Mouse (Mus musculus) midbrain, postnatal 0 days (tissue): ENCODE results near the gene Tcf21. TPM values are rescaled to one million over a fixed set of nuclear protein-coding genes. Genes with fewer than 3 reads are reported as not detected.
A peak's percentile ranks its signal among the peaks of the same experiment; 100 is the strongest.

Experiments
- ATAC-seq: fragments of 200-750 bp; cut with Nextera tagmentation; 2 replicates; pipeline ENCODE4 v1.8.0; 2017; ENCODE audit warnings: moderate number of reproducible peaks, mild to moderate bottlenecking, moderate TSS enrichment, moderate library complexity; ENCODE audit not compliant: low FRiP score
- DNase-seq: peaks from one replicate; pipeline ENCODE4 v3.0.0-alpha.2; 2015; ENCODE audit warnings: low spot score
- H3K27ac ChIP-seq: fragments of 300-500 bp; sonication (generic); 2 replicates; pipeline ENCODE4 v1.5.1; 2014; ENCODE audit warnings: low read depth, mild to moderate bottlenecking, low read length, mixed read lengths
- H3K27me3 ChIP-seq: fragments of 300-500 bp; sonication (generic); 2 replicates; pipeline ENCODE4 v1.6.1; 2014; ENCODE audit warnings: low read length, control low read depth, mixed read lengths; ENCODE audit not compliant: insufficient read depth
- H3K36me3 ChIP-seq: fragments of 300-500 bp; sonication (generic); 2 replicates; pipeline ENCODE4 v1.6.1; 2014; ENCODE audit warnings: low read length, control low read depth, mixed read lengths; ENCODE audit not compliant: insufficient read depth
- H3K4me1 ChIP-seq: fragments of 300-500 bp; sonication (generic); 2 replicates; pipeline ENCODE4 v1.6.1; 2014; ENCODE audit warnings: mild to moderate bottlenecking, control low read depth, antibody characterized with exemption, low read length, mixed read lengths; ENCODE audit not compliant: insufficient read depth
- H3K4me2 ChIP-seq: fragments of 300-500 bp; sonication (generic); 2 replicates; pipeline ENCODE4 v1.6.1; 2014; ENCODE audit warnings: low read depth, mild to moderate bottlenecking, low read length, mixed read lengths; ENCODE audit not compliant: poor library complexity, severe bottlenecking
- H3K4me3 ChIP-seq: fragments of 300-500 bp; sonication (generic); 2 replicates; pipeline ENCODE4 v1.5.1; 2014; ENCODE audit warnings: low read depth, mild to moderate bottlenecking, low read length, moderate library complexity
- H3K9ac ChIP-seq: fragments of 300-500 bp; sonication (generic); replicated peaks from 2 replicates; pipeline ENCODE4 v1.6.1; 2014; ENCODE audit warnings: mild to moderate bottlenecking, low read length, moderate library complexity, mixed read lengths; ENCODE audit not compliant: poor library complexity, severe bottlenecking
- H3K9me3 ChIP-seq: fragments of 300-500 bp; sonication (generic); 2 replicates; pipeline ENCODE4 v1.6.1; 2016; ENCODE audit warnings: low read length, control low read depth
- CTCF ChIP-seq: IDR thresholded peaks from 2 replicates; pipeline ENCODE4 v1.5.1; 2016; ENCODE audit warnings: antibody characterized with exemption, mild to moderate bottlenecking
- WGBS: fragments of 180-500 bp; shearing (Covaris S2); extraction: QIAGEN DNeasy Blood & Tissue Kit; methylation state at CpG from one replicate; pipeline ENCODE4 v1.1.7; 2014; 5-methylcytosine and 5-hydroxymethylcytosine counted together
- polyA plus RNA-seq: library from polyadenylated mRNA; unstranded; fragments of >200 nt; fragmentation: Nextera tagmentation; extraction: Ambion mirVana; gene quantifications from 2 replicates; pipeline ENCODE4 v1.2.1, GENCODE M21; 2015
- total RNA-seq: library from RNA; depleted of rRNA; stranded (reverse); fragments of >200 nt; gene quantifications from 2 replicates; pipeline ENCODE4 v1.2.3, GENCODE M21; 2014

The Tcf21 gene
- total and polyA plus RNA-seq, 2 experiments from 2014 or later = not detected

- Histone ChIP-seq H3K9me3 (no peaks in the 10 kb centered on the region), H3K4me3 (no peak overlapping the region), H3K4me1 (no peaks in the 10 kb centered on the region), H3K27ac (no peak overlapping the region), H3K27me3 (peaks cover 35% of the 10 kb centered on the region), H3K9ac (no peak overlapping the region), H3K4me2 (no peak overlapping the region), H3K36me3 (no peaks in the 10 kb centered on the region)
- WGBS = 10% methylated on average over 10 of the region's 10 CpGs
- ATAC-seq (no peak), DNase-seq (no peak)
- no peak for TF ChIP-seq CTCF
Observed at GRCm38 (mm10) chr10:22844731-22845130, 24.8 kb upstream of the Tcf21 start.

- no peak overlapping the region for H3K4me2 ChIP-seq
- H3K4me1 ChIP-seq = no peaks in the 10 kb centered on the region
- H3K27me3 ChIP-seq = peaks cover 38% of the 10 kb centered on the region
- no peak overlapping the region for H3K27ac ChIP-seq
- H3K9ac ChIP-seq = no peak overlapping the region
- ATAC-seq (0 out of 2 replicates have a peak, but pooled peaks have one; percentile 23), DNase-seq (no peak)
- no peaks in the 10 kb centered on the region for H3K36me3 ChIP-seq
- H3K4me3 ChIP-seq = no peak overlapping the region
- no peak for TF ChIP-seq CTCF
- 1% methylated on average over 26 of the region's 26 CpGs for WGBS
- no peaks in the 10 kb centered on the region for H3K9me3 ChIP-seq
Observed at GRCm38 (mm10) chr10:22843440-22844361, 23.7 kb upstream of the Tcf21 start.

- no peak overlapping the region for H3K27ac ChIP-seq
- no peak overlapping the region for H3K9ac ChIP-seq
- ATAC-seq (no peak), DNase-seq (no peak)
- H3K4me1 ChIP-seq = no peaks in the 10 kb centered on the region
- TF ChIP-seq CTCF = no peak
- H3K4me2 ChIP-seq = no peak overlapping the region
- no peak overlapping the region for H3K4me3 ChIP-seq
- H3K27me3 ChIP-seq = peaks cover 45% of the 10 kb centered on the region
- 5% methylated on average over 17 of the region's 17 CpGs for WGBS
- no peaks in the 10 kb centered on the region for H3K36me3 ChIP-seq
- no peaks in the 10 kb centered on the region for H3K9me3 ChIP-seq
Observed at GRCm38 (mm10) chr10:22842781-22843439, 22.9 kb upstream of the Tcf21 start.

GRCm38 (mm10) chr10:22842113-22842512, 22.1 kb upstream of the Tcf21 start:
- 6% methylated on average over 4 of the region's 4 CpGs for WGBS
- H3K9ac ChIP-seq = no peak overlapping the region
- ATAC-seq (no peak), DNase-seq (no peak)
- no peaks in the 10 kb centered on the region for H3K36me3 ChIP-seq
- no peak overlapping the region for H3K4me2 ChIP-seq
- no peaks in the 10 kb centered on the region for H3K4me1 ChIP-seq
- H3K9me3 ChIP-seq = no peaks in the 10 kb centered on the region
- peaks cover 45% of the 10 kb centered on the region for H3K27me3 ChIP-seq
- H3K27ac ChIP-seq = no peak overlapping the region
- no peak for TF ChIP-seq CTCF
- H3K4me3 ChIP-seq = no peak overlapping the region

- no peaks in the 10 kb centered on the region for H3K36me3 ChIP-seq
- no peak overlapping the region for H3K4me2 ChIP-seq
- no peaks in the 10 kb centered on the region for H3K9me3 ChIP-seq
- no peak overlapping the region for H3K9ac ChIP-seq
- H3K4me3 ChIP-seq = no peak overlapping the region
- ATAC-seq = no peak
- H3K27ac ChIP-seq = no peak overlapping the region
- no peaks in the 10 kb centered on the region for H3K4me1 ChIP-seq
- TF ChIP-seq CTCF = no peak
- H3K27me3 ChIP-seq = peaks cover 32% of the 10 kb centered on the region
- WGBS = 97% methylated on average over 2 of the region's 2 CpGs
- DNase-seq = no peak
Observed at GRCm38 (mm10) chr10:22826244-22826643, 6.3 kb upstream of the Tcf21 start.

- Histone ChIP-seq H3K4me3 (no peak overlapping the region), H3K9ac (no peak overlapping the region), H3K9me3 (no peaks in the 10 kb centered on the region), H3K4me1 (no peaks in the 10 kb centered on the region), H3K27ac (no peak overlapping the region), H3K36me3 (no peaks in the 10 kb centered on the region), H3K4me2 (no peak overlapping the region), H3K27me3 (peaks cover 58% of the 10 kb centered on the region)
- WGBS = 11% methylated on average over 6 of the region's 6 CpGs
- TF ChIP-seq CTCF = no peak
- ATAC-seq (no peak), DNase-seq (no peak)
Observed at GRCm38 (mm10) chr10:22822896-22823295, 2.9 kb upstream of the Tcf21 start.
